Mouse (Mus musculus): Measurements from ENCODE around the gene Endog. TPM values are rescaled to one million over a fixed set of nuclear protein-coding genes. Genes with fewer than 3 reads are reported as not detected.

The Endog gene
- polyA plus RNA-seq (2012; rRNA removed; ENCODE audit: low replicate concordance), result 66.0 and 114 TPM in 2 replicates

GRCm38 (mm10) chr2:30171371-30171996 lies at the start of gene Endog:
TSS of gene Endog (plus strand) at chr2:30171493.

GRCm38 (mm10) chr2:30124472-30125274 lies 46.6 kb upstream of the Endog start, which contains the start of gene Zer1:
TSS of gene Zer1 (minus strand) at chr2:30124585.

GRCm38 (mm10) chr2:30133613-30134377 lies 37.5 kb upstream of the Endog start, which contains the start of gene Tbc1d13:
TSS of gene Tbc1d13 (plus strand) at chr2:30133746.

GRCm38 (mm10) chr2:30177700-30178675 lies 6.7 kb downstream of the Endog start, which contains the start of gene Spout1:
TSS of gene Spout1 (minus strand) at chr2:30178459.

GRCm38 (mm10) chr2:30205629-30206357 lies 34.5 kb downstream of the Endog start, which contains the start of gene Kyat1:
TSS of gene Kyat1 (minus strand) at chr2:30205847.

Other genes with a start within 250 kb of the Endog start
- 20.4 and 44.5 TPM in 2 replicates for gene Gle1, start 236.1 kb upstream of the Endog start, polyA plus RNA-seq (2012; rRNA removed; ENCODE audit: low replicate concordance)
- 135 and 171 TPM in 2 replicates for gene Sptan1, start 205.9 kb upstream of the Endog start, polyA plus RNA-seq (2012; rRNA removed; ENCODE audit: low replicate concordance)
- 21.4 and 26.6 TPM in 2 replicates for gene Wdr34, start 122.6 kb upstream of the Endog start, polyA plus RNA-seq (2012; rRNA removed; ENCODE audit: low replicate concordance)
- 35.8 and 65.2 TPM in 2 replicates for gene Set, start 114.1 kb upstream of the Endog start, polyA plus RNA-seq (2012; rRNA removed; ENCODE audit: low replicate concordance)
- gene Pkn3, start 93.8 kb upstream of the Endog start, polyA plus RNA-seq (2012; rRNA removed; ENCODE audit: low replicate concordance), result 13.0 and 14.8 TPM in 2 replicates
- 50.4 and 83.3 TPM in 2 replicates for gene Zdhhc12, start 77.8 kb upstream of the Endog start, polyA plus RNA-seq (2012; rRNA removed; ENCODE audit: low replicate concordance)
- 84.4 and 90.4 TPM in 2 replicates for gene Zer1, start 46.9 kb upstream of the Endog start, polyA plus RNA-seq (2012; rRNA removed; ENCODE audit: low replicate concordance)
- gene Tbc1d13, start 37.7 kb upstream of the Endog start, polyA plus RNA-seq (2012; rRNA removed; ENCODE audit: low replicate concordance), result 77.1 and 93.1 TPM in 2 replicates
- gene Spout1, start 7.0 kb downstream of the Endog start, polyA plus RNA-seq (2012; rRNA removed; ENCODE audit: low replicate concordance), result 24.1 and 29.7 TPM in 2 replicates
- gene Kyat1, start 34.4 kb downstream of the Endog start, polyA plus RNA-seq (2012; rRNA removed; ENCODE audit: low replicate concordance), result 34.2 and 45.9 TPM in 2 replicates
- gene Lrrc8a, start 66.2 kb downstream of the Endog start, polyA plus RNA-seq (2012; rRNA removed; ENCODE audit: low replicate concordance), result 38.4 and 49.8 TPM in 2 replicates
- 10.3 and 22.0 TPM in 2 replicates for gene Gm28035, start 69.1 kb downstream of the Endog start, polyA plus RNA-seq (2012; rRNA removed; ENCODE audit: low replicate concordance)
- gene Phyhd1, start 94.7 kb downstream of the Endog start, polyA plus RNA-seq (2012; rRNA removed; ENCODE audit: low replicate concordance), result 42.8 and 52.9 TPM in 2 replicates
- not detected in 2 replicates for gene Gm28038, start 109.5 kb downstream of the Endog start, polyA plus RNA-seq (2012; rRNA removed; ENCODE audit: low replicate concordance)
- gene Dolk, start 114.8 kb downstream of the Endog start, polyA plus RNA-seq (2012; rRNA removed; ENCODE audit: low replicate concordance), result 47.9 and 68.2 TPM in 2 replicates
- 36.3 and 44.6 TPM in 2 replicates for gene Nup188, start 114.9 kb downstream of the Endog start, polyA plus RNA-seq (2012; rRNA removed; ENCODE audit: low replicate concordance)
- gene Sh3glb2, start 187.8 kb downstream of the Endog start, polyA plus RNA-seq (2012; rRNA removed; ENCODE audit: low replicate concordance), result 319 and 378 TPM in 2 replicates
- 71.3 and 76.0 TPM in 2 replicates for gene Miga2, start 192.7 kb downstream of the Endog start, polyA plus RNA-seq (2012; rRNA removed; ENCODE audit: low replicate concordance)
- gene Dolpp1, start 220.8 kb downstream of the Endog start, polyA plus RNA-seq (2012; rRNA removed; ENCODE audit: low replicate concordance), result 78.6 and 80.0 TPM in 2 replicates
- gene Crat, start 244.3 kb downstream of the Endog start, polyA plus RNA-seq (2012; rRNA removed; ENCODE audit: low replicate concordance), result 417 and 816 TPM in 2 replicates
- gene Ptpa, start 244.5 kb downstream of the Endog start, polyA plus RNA-seq (2012; rRNA removed; ENCODE audit: low replicate concordance), result 186 and 240 TPM in 2 replicates